Mouse (Mus musculus): ENCODE data around the gene Gm3336.

Gene Gm3336

DNA sequence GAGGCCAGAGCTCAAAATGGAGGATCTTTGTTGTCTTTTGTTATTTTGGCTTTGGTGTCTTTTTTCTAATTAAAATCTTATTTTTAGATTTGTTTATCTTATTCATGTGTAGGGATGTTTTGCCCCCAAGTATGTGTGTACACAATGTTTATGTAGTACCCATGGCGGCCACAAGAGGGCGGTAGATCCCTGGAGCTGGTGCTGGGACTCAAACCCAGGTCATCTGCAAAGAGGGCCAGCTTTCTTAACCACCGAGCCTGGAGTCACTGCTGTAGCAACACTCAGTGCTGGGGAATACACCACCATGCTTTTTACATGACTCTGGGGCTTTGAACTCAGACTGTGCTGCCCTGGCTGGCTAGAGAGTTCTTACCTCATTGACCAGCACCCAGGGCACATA is 45.0 kb downstream of the Gm3336 start:
- no peak for DNase-seq (ENCODE audit: low read depth, low spot score)

DNA sequence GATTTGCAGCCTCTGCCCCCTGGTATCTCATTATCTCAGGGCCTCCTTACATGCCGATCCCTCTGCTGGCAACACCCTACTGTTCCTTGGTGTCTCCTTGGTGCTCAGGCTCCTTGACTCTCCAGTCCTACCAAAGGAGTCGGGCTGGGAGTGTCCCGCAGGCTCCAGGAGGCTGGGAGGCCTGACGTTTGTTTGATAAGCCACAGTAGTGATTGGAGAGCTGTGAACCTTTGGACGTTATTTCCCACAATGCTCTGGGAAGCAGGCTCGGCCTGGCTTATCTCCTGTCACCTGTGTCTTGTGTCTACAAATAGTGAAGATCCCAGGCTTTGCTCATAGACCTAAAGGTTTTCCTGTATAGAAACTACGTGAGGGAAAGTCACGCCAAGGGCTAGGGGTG is 45.7 kb downstream of the Gm3336 start:
- DNase-seq (ENCODE audit: low read depth, low spot score): no peak

- DNase-seq (ENCODE audit: low read depth, low spot score): no peak
These were observed 46.3 kb downstream of the Gm3336 start for GRCm38 (mm10) chr8:70764676-70765075.

GRCm38 (mm10) chr8:70765329-70765728 is 47.0 kb downstream of the Gm3336 start:
- DNase-seq (ENCODE audit: low read depth, low spot score): no peak

- DNase-seq (ENCODE audit: low read depth, low spot score): no peak
These were observed 47.7 kb downstream of the Gm3336 start for GRCm38 (mm10) chr8:70765838-70766570.

GRCm38 (mm10) chr8:70766571-70767440 is 48.5 kb downstream of the Gm3336 start:
- DNase-seq (ENCODE audit: low read depth, low spot score): no peak

DNA sequence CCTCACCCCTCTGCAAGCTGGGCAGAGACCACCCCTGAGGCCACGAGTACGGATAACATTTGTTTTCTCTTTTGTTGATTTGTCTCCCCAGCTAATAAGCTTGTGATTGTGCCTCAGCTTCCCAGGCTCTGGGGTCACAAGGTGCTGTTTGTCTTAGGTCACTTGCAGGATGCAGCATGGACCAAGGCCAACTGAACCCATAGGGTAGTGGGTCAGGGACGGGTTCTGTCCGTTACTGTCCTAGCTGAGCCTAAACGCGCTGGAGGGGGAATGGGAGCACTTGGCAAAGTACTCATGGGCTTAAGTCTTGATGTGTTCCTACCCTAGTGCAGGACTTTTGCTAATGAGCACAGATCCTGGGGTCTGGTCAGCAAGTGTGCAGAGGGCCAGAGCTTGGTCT is 49.2 kb downstream of the Gm3336 start:
- DNase-seq (ENCODE audit: low read depth, low spot score): no peak

DNA sequence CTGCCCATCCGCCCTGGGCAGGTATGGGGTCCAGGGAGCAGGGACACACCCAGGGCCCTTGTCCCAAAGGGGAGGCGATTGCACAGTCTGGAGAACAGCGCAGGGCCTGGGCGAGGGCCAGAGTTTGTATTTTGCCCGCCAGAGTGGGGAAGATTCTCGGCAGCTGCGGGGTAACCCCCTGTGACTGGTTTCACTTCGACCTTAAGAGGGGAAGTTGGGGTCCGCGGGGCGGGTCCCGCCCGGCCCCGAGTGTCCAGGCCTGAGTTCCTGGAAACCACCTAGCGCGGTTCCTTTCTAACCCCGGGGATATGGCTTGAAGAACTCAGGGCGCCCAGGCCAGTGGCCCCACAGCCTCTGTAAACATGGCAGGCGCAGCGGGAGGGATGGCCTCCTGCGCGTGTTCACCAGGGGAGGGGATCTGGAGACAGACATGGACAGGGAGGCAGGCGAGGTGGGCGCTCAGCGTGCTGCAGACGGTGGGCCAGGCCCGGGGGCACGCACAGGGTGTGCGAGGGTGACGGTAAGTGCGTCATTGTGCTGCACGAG is 50.0 kb downstream of the Gm3336 start:
- DNase-seq (ENCODE audit: low read depth, low spot score): no peak

DNA sequence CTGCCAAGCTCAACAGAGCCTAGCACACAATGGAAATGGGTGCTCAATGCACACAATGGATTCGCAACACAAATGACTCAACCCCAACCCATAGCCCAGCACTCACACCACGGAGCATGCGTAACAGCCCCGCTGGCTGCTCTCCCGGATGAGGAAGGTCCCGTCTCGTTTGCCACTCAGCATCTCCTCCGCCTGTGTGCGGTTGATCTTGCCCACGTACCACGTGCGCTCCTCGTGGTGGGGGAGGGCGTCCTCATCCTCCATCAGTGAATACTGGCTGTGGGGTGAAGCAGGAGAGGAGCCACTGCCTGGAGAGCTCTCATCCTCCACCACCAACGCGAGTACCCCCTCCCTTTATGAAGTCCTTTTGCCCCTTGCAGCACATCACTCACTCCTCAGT is 50.6 kb downstream of the Gm3336 start:
- DNase-seq (ENCODE audit: low read depth, low spot score): no peak

DNA sequence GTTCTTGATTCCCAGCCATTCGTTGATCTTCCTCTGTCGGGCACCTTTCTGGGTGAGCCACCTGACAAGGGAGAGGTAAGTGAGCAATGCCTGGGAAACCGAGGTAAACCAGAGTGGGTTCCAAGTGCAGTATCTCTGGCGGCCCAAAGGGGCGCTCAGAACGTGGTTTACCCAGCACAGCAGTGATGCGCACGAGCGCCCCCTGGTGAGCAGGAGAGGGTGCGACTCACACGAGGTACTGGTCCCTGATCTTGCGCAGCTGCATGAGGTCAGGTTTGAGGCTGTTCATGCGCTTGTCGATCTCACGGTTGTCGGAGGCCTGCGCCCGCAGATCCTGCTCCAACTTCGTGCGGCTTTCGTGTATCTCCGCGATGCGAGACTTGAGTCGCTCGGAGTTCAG is 51.0 kb downstream of the Gm3336 start:
- peak; percentile 82 for DNase-seq (ENCODE audit: low read depth, low spot score)

GRCm38 (mm10) chr8:70769858-70770257 is 51.5 kb downstream of the Gm3336 start:
- no peak for DNase-seq (ENCODE audit: low read depth, low spot score)

DNA sequence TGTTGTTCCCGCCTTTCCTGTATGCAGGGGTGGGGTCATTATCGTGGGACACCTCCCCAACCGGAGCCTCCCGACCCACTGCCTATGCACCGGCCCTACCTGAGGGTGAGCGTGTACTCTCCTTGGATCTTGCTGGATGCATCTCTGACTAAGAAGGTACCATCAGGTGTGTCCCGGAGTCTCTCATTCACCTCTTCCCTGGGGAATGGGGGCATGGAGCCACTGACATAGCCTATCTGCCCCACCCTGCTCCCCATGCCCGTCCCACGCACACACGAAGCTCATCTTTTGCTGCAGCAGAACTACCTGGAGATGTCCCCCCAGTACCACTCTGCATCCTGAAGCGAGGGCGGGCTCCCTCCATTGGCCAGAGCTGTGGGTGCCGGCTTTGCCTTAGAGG is 52.4 kb downstream of the Gm3336 start:
- DNase-seq (ENCODE audit: low read depth, low spot score): no peak

GRCm38 (mm10) chr8:70771217-70771616 is 52.9 kb downstream of the Gm3336 start:
- DNase-seq (ENCODE audit: low read depth, low spot score): no peak

DNA sequence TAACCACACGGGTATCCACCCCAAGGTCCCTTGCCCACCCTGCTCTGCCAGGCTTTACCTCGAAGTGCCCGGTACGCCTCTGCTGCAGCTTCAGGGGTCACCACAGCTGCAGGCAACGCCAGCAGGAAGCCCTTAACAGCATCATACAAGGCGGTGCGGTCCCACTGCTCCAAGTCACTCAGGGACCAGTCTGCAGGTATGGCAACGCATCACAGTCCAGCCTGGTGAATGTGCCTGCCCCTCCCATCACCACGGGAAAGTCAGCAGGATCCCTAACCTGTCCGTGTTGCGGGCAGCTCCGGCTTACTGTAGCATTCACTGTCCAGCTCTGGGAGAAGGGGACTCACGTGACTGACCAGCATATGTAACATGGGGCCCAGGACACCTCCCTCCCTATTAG is 53.7 kb downstream of the Gm3336 start:
- DNase-seq (ENCODE audit: low read depth, low spot score): no peak

Measured in retina, adult 2 months (tissue).